Mouse (Mus musculus) limb, embryonic 13.5 days (tissue): ENCODE results near the gene Atr. TPM values are rescaled to one million over a fixed set of nuclear protein-coding genes. Genes with fewer than 3 reads are reported as not detected.
"Not testable (repeated sequence)": the region's sequence is repeated elsewhere in the genome, so short reads cannot be mapped to it uniquely, and the experiment has no call there.

Experiments
- ATAC-seq: fragments of 200-750 bp; cut with Nextera tagmentation; 2 replicates; pipeline ENCODE4 v1.8.0; 2017; ENCODE audit warnings: low read depth, moderate number of reproducible peaks, moderate TSS enrichment; ENCODE audit not compliant: low FRiP score
- H3K27ac ChIP-seq: fragments of 300-500 bp; sonication (generic); 2 replicates; pipeline ENCODE4 v1.5.1; 2015; ENCODE audit warnings: inconsistent platforms, mild to moderate bottlenecking, moderate library complexity
- H3K27me3 ChIP-seq: fragments of 300-500 bp; sonication (generic); 2 replicates; pipeline ENCODE4 v1.6.1; 2015; ENCODE audit warnings: mild to moderate bottlenecking, inconsistent platforms
- H3K36me3 ChIP-seq: fragments of 300-500 bp; sonication (generic); 2 replicates; pipeline ENCODE4 v1.6.1; 2015; ENCODE audit warnings: inconsistent platforms, mild to moderate bottlenecking, moderate library complexity
- H3K4me1 ChIP-seq: fragments of 300-500 bp; sonication (generic); 2 replicates; pipeline ENCODE4 v1.6.1; 2015; ENCODE audit warnings: inconsistent platforms
- H3K4me2 ChIP-seq: fragments of 300-500 bp; sonication (generic); replicated peaks from 2 replicates; pipeline ENCODE4 v1.6.1; 2015; ENCODE audit warnings: inconsistent platforms, mild to moderate bottlenecking, moderate library complexity
- H3K4me3 ChIP-seq: fragments of 300-500 bp; sonication (generic); 2 replicates; pipeline ENCODE4 v1.5.1; 2015; ENCODE audit warnings: moderate library complexity, mild to moderate bottlenecking, inconsistent platforms
- H3K9ac ChIP-seq: fragments of 300-500 bp; sonication (generic); 2 replicates; pipeline ENCODE4 v1.6.1; 2015; ENCODE audit warnings: mild to moderate bottlenecking, inconsistent platforms
- H3K9me3 ChIP-seq: fragments of 300-500 bp; sonication (generic); 2 replicates; pipeline ENCODE4 v1.6.1; 2016; ENCODE audit warnings: inconsistent platforms
- WGBS: fragments of 180-500 bp; shearing (Covaris S2); methylation state at CpG from one replicate; pipeline ENCODE4 v1.1.7; 2015; 5-methylcytosine and 5-hydroxymethylcytosine counted together
- polyA plus RNA-seq: library from polyadenylated mRNA; unstranded; fragments of >200 nt; fragmentation: Nextera tagmentation; extraction: Ambion mirVana; gene quantifications from 2 replicates; pipeline ENCODE4 v1.2.1, GENCODE M21; 2015

The Atr gene
- polyA plus RNA-seq, 1 experiment from 2014 or later, result 19.6 TPM

DNA sequence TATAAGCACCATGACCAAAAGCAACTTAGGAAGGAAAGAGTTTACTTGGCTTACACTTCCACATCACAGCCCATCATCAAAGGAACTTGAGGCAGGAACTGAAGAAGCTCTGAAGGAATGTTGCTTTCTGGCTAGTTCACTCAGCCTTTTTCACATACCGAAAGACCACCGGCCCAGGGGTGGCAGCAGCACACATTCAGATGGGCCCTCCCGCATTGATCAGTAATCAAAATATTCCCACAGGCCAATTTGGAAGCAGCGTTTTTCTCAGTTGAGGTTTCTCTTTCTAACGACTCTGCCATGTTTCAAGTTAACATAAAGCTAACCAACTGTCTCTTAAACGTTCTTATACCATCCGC is 96.8 kb downstream of the Atr start:
- ATAC-seq, result peak; percentile 81
- Histone ChIP-seq H3K9ac (peak overlapping the region; percentile 93), H3K27ac (peak overlapping the region; percentile 90), H3K4me3 (peak overlapping the region; percentile 71), H3K27me3 (no peaks in the 10 kb centered on the region), H3K4me2 (peak overlapping the region; percentile 81), H3K9me3 (no peaks in the 10 kb centered on the region), H3K36me3 (peaks cover 7% of the 10 kb centered on the region; the same call in 1 of the 2 replicates), H3K4me1 (peaks cover 12% of the 10 kb centered on the region)
- 0% methylated on average over 7 of the region's 7 CpGs for WGBS

DNA sequence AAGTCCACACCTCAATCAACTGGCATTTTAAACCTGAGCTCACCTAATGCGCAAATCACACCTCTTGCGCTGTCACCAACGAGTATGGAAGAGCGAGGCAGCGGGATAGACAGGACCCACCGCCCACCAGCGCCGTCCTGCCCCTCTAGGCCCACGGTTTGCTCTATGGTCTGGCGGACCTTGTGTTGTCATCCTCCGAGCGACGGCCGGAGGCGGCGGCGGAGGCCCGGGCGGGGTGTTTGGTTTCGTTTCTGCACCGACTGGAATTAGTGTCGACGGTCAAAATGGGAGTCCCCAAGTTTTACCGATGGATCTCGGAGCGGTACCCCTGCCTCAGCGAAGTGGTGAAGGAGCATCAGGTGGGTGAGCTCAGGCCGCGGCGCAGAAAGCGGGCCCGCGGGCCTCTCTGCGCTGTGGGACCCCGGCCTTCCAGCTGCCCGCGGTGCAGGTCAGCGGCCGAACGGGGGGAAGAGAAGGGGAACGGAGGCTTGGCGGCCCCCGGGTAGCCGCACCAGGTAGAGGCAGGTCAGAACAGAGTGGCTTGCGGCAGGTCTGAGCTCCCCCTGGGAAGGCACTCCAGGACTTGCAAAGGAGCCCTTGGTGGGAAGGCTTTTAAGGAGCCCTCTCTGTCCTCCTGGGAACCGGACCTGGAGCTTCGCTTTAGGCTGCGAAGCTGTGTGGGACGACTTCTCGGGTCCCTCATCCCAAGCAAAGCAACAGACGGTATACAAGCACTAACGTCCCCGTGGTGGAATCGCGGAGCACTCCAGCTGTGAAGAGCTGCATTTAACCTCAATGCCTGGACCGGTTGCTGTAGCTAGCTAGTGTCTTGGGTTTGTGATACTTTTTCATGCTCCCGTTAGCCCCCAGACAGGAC is 97.4 kb downstream of the Atr start, which contains the start of gene Xrn1:
Xrn1 (plus strand) TSS at position 176 of the 877 bp plus-strand sequence.
- Histone ChIP-seq H3K27ac (peak within 1 kb of the TSS; percentile 90), H3K4me2 (peak within 1 kb of the TSS; percentile 81), H3K27me3 (no peaks in the 10 kb centered on the region), H3K4me3 (peak within 1 kb of the TSS; percentile 71), H3K36me3 (peaks cover 12% of the 10 kb centered on the region; the same call in 1 of the 2 replicates), H3K4me1 (peaks cover 12% of the 10 kb centered on the region), H3K9me3 (no peaks in the 10 kb centered on the region), H3K9ac (peak within 1 kb of the TSS; percentile 93)
- ATAC-seq, result peak; percentile 98
- under 1% methylated on average over 57 of the region's 57 CpGs for WGBS

DNA sequence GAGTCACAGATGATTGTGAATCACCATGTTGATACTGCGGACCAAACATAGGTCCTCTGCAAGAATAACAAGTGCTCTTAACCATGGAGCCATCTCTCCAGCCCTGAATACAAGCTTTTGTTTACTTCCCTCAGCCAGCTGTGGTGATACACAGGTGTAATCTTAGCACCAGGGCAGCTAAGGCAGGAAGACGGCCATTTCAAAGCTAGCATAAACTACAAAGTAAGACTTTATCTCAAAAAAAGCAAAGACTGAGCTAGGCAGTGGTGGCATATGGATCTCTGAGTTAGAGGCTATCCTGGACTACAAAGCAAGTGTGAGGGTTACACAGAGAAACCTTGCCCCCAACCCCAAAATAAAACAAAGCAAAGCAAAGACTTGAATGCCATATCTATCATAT is 100.2 kb downstream of the Atr start:
- Histone ChIP-seq H3K4me2 (no peak overlapping the region), H3K36me3 (0 out of 2 replicates have a peak, but pooled peaks cover 10% of the 10 kb centered on the region), H3K27ac (no peak overlapping the region), H3K4me1 (peaks cover 12% of the 10 kb centered on the region), H3K9me3 (no peaks in the 10 kb centered on the region), H3K9ac (no peak overlapping the region), H3K4me3 (no peak overlapping the region), H3K27me3 (no peaks in the 10 kb centered on the region)
- 89% methylated on average over 2 of the region's 2 CpGs for WGBS
- ATAC-seq, result no peak

DNA sequence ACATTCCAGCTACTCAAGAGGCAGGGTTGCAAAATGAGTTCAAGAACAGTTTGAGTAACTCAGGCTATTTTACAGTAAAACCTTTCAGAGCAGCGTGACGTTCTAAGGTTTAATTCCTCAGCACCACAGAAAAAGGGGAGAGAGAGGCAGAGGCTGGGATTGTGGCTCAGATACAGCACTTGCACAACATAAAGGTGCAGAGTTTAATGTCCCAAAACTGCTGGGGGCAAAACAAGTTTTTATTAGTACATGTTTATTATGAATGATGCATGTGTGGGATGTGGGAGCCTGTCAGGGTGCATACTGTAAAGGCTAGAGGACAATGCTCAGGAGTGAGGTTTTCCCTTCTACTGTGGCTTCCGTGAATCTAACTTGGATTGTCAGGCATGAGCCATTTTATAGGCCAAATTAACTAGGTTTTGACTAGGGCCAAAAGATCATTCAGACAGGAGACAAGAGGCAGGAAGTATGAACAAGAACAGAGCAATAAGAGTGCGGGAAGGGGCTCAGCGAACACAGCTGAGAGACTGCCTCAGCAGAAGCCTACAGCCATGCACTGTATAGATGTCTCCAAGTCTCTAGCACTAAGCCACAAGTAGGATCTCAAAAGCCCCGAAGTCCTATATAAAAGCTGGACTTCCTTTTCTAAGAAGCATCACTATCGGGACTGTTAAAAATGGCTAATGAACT is 100.8 kb downstream of the Atr start:
- Histone ChIP-seq H3K27ac (no peak overlapping the region), H3K9ac (no peak overlapping the region), H3K4me3 (no peak overlapping the region), H3K4me1 (peaks cover 12% of the 10 kb centered on the region), H3K4me2 (no peak overlapping the region), H3K9me3 (no peaks in the 10 kb centered on the region), H3K36me3 (0 out of 2 replicates have a peak, but pooled peaks cover 10% of the 10 kb centered on the region), H3K27me3 (no peaks in the 10 kb centered on the region)
- 91% methylated on average over 7 of the region's 7 CpGs for WGBS
- no peak for ATAC-seq

DNA sequence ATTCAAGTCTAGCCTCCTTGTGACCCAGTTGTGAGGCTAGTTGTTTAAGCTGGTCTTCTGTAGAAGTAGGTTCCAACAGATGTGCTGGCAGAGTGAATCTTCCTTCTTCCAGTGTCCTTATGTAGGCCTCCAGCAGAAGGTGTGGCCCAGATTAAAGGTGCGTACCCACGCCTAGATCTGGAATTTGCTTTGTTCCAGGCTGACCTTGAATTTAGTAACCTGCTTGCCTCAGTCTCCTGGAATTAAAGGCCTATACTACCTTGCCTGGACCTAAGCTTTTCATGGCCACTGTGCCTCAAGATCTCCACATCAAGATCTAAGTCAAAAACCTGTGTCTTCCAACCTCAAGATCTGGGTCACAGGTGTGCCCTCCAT is 101.3 kb downstream of the Atr start:
- not testable (repeated sequence) for H3K27ac ChIP-seq, ATAC-seq, H3K4me3 ChIP-seq, H3K4me2 ChIP-seq, H3K9ac ChIP-seq, H3K4me1 ChIP-seq, H3K36me3 ChIP-seq, H3K27me3 ChIP-seq, H3K9me3 ChIP-seq
- WGBS, result 95% methylated on average over 2 of the region's 2 CpGs

DNA sequence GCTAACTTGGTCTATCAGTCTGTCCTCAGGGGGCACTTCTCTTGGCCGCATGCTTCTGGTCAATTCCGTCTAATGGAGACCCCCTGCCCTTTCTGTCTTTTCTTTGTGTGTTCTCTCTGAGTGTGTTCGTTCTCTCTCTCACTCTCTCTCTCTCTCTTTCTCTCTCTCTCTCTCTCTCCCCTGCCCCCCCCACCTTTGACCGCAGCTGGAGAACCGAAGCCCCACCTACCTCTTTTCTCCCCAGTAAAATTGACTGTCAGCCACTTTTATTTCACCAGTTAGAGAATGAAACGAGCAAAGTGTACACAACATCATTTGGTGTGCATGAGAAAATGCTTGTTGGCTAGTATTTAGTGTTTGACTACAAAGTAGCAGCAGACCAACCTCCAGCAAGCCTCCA is 101.8 kb downstream of the Atr start:
- no peaks in the 10 kb centered on the region for H3K9me3 ChIP-seq
- no peak overlapping the region for H3K4me3 ChIP-seq
- no peaks in the 10 kb centered on the region for H3K27me3 ChIP-seq
- no peak overlapping the region for H3K9ac ChIP-seq
- H3K36me3 ChIP-seq, result peaks cover 14% of the 10 kb centered on the region
- H3K4me2 ChIP-seq, result no peak overlapping the region
- no peak for ATAC-seq
- peaks cover 8% of the 10 kb centered on the region for H3K4me1 ChIP-seq
- H3K27ac ChIP-seq, result no peak overlapping the region
- WGBS, result 85% methylated on average over 6 of the region's 6 CpGs

DNA sequence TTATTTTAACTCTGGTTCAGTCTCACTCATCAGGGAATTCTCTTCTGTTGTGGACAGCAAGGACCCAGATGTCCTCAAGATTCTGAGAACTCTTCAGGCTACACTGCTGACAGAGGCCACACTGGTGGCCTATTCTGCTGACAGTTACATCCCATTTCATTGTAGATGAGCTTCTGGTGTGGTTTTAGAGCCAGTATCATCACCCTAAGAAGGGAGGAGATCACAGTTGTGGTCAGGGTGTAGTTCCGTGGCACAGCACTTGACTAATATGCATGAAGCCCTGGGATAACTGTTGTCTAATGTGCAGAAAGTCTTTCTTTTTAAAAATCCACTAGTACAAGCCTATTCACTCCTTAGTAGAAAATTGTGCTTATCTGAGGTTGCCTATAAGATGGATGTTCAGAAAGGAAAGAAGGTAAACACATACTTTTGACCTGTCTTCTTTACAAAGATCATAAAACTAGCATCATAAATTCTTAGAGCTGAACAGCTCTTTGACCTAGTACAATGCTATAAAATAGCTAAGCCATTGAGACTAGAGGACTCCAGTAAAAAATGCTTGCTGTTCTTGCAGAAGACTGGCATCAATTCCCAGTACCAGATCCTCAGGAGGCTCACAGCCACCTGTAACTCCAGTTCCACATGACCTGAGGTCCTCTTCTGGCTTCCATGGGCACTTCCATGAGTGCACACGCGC is 102.5 kb downstream of the Atr start:
- 87% methylated on average over 3 of the region's 3 CpGs for WGBS
- no peak overlapping the region for H3K4me2 ChIP-seq
- H3K9ac ChIP-seq, result no peak overlapping the region
- H3K27ac ChIP-seq, result no peak overlapping the region
- no peaks in the 10 kb centered on the region for H3K9me3 ChIP-seq
- H3K27me3 ChIP-seq, result no peaks in the 10 kb centered on the region
- no peak for ATAC-seq
- H3K36me3 ChIP-seq, result peaks cover 21% of the 10 kb centered on the region
- peaks cover 8% of the 10 kb centered on the region for H3K4me1 ChIP-seq
- H3K4me3 ChIP-seq, result no peak overlapping the region

DNA sequence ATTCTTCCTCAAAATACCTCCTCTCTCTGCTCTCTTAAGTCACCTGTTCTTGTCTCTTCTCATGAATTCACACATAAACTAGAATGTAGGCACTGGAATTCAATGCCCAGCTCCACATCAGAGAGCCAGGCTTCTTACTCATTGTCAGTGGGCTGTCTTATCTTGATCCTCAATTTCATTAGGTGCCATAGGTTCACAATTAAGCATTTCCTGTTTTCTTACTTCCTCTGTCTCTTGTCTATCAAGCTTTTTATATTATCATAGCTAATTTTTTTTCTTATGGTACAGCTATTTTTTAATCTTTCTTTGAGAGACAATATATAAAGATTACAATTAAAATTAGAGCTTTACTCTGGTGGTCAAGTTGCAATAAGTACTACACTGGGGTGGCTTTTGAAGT is 103.7 kb downstream of the Atr start:
- no peaks in the 10 kb centered on the region for H3K9me3 ChIP-seq
- H3K27me3 ChIP-seq, result no peaks in the 10 kb centered on the region
- H3K4me3 ChIP-seq, result no peak overlapping the region
- no peak overlapping the region for H3K27ac ChIP-seq
- no peak for ATAC-seq
- H3K9ac ChIP-seq, result no peak overlapping the region
- H3K36me3 ChIP-seq, result peaks cover 30% of the 10 kb centered on the region
- peaks cover 8% of the 10 kb centered on the region for H3K4me1 ChIP-seq
- H3K4me2 ChIP-seq, result no peak overlapping the region

DNA sequence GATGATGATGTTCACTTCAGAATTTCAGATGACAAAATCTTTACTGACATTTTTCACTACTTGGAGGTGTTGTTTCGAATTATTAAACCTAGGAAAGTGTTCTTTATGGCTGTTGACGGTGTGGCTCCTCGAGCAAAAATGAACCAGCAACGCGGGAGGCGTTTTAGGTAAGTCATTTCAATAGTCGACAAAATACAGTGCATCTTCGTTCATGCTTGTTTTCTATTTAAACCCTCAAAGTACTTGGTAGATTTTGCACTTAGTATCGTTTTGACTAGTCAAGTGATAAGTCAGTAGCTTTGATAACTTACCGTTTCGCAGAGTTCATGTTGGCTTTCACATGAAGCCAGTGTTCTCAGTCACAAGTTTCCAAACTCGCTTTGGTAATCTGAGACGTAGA is 106.6 kb downstream of the Atr start:
- Histone ChIP-seq H3K27me3 (no peaks in the 10 kb centered on the region), H3K4me3 (no peak overlapping the region), H3K4me2 (no peak overlapping the region), H3K9me3 (no peaks in the 10 kb centered on the region), H3K4me1 (no peaks in the 10 kb centered on the region), H3K36me3 (peaks cover 42% of the 10 kb centered on the region), H3K9ac (no peak overlapping the region), H3K27ac (no peak overlapping the region)
- 93% methylated on average over 13 of the region's 13 CpGs for WGBS
- ATAC-seq, result no peak

DNA sequence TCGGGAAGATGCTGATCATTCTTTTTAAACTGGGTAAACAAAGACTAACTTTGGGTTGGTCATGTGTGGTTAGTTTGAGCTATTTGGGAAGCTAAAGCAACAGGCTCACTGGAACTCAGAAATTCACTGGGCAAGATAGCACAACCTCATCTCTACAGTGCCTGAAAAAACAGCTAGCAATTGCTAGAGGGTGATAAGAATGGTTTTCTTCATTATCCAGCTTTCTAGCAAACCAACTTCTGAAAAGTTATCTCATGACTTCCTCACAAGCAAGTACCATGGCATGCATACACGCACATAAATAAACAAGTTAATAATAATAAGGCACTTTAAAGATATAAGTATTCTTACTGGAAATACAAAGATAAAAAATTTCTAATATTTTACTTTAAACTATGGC is 120.9 kb downstream of the Atr start:
- H3K4me3 ChIP-seq, result no peak overlapping the region
- H3K27me3 ChIP-seq, result no peaks in the 10 kb centered on the region
- no peaks in the 10 kb centered on the region for H3K4me1 ChIP-seq
- H3K9me3 ChIP-seq, result no peaks in the 10 kb centered on the region
- ATAC-seq, result no peak
- peaks cover 60% of the 10 kb centered on the region for H3K36me3 ChIP-seq
- no peak overlapping the region for H3K27ac ChIP-seq
- no peak overlapping the region for H3K9ac ChIP-seq
- no peak overlapping the region for H3K4me2 ChIP-seq
- 92% methylated on average over 2 of the region's 2 CpGs for WGBS

DNA sequence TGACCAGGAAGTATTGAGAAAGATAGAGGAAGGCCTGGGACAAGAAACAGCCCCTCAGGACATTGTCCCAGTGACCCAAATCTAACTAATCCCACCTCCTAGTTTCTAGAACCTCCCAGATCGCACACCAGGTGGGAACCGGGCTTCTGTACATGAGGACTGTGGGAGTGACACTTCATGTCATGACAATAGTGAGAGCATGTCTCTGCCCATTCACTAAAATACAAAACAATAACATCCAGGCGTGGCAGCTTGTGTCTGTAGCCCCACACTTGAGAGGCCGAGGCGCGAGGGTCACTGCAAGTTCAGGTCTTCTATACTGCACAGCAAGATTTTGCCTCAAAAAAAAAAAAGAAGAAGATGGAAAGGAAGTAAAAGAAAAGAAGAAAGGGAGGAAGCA is 122.5 kb downstream of the Atr start:
- no peaks in the 10 kb centered on the region for H3K4me1 ChIP-seq
- H3K36me3 ChIP-seq, result peaks cover 67% of the 10 kb centered on the region
- H3K4me2 ChIP-seq, result no peak overlapping the region
- H3K27me3 ChIP-seq, result no peaks in the 10 kb centered on the region
- no peak overlapping the region for H3K27ac ChIP-seq
- WGBS, result 92% methylated on average over 6 of the region's 6 CpGs
- H3K4me3 ChIP-seq, result no peak overlapping the region
- no peaks in the 10 kb centered on the region for H3K9me3 ChIP-seq
- no peak for ATAC-seq
- H3K9ac ChIP-seq, result no peak overlapping the region

DNA sequence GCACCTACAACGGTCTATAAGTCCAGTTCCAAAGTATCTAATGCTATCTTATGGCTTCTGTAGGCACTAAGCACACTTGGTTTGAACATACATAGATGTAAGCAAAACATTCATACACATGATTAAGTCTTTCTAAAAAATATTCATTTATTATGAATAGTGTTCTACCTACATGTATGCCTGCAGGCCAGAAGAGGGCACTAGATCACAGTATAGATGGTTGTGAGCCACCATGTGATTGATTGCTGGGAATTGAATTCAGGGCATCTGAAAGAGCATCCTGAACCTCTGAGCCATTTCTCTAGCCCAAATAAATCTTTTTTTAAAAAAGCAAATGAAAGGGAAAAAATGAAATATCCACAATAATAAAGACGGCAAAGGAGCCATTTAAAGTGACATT is 134.9 kb downstream of the Atr start:
- Histone ChIP-seq H3K4me1 (no peaks in the 10 kb centered on the region), H3K27ac (no peak overlapping the region), H3K9me3 (no peaks in the 10 kb centered on the region), H3K9ac (no peak overlapping the region), H3K4me3 (no peak overlapping the region), H3K27me3 (no peaks in the 10 kb centered on the region), H3K4me2 (no peak overlapping the region), H3K36me3 (peaks cover 62% of the 10 kb centered on the region)
- 98% methylated on average over 2 of the region's 2 CpGs for WGBS
- ATAC-seq, result no peak
